Mouse (Mus musculus) colon, adult 2 months (tissue): ENCODE measurements around the gene Csgalnact2. TPM values are rescaled to one million over a fixed set of nuclear protein-coding genes. Genes with fewer than 3 reads are reported as not detected.

Experiments used
- polyA plus RNA-seq: library from polyadenylated mRNA; depleted of rRNA; stranded (reverse); fragments of >200 nt; gene quantifications from 2 replicates; pipeline ENCODE4 v1.2.3, GENCODE M21; 2012; rRNA removed

Gene Csgalnact2
- polyA plus RNA-seq = 0.67 and 0.93 TPM in 2 replicates

GRCm38 (mm10) chr6:118138731-118139709 is at the start of gene Csgalnact2:
Csgalnact2 (minus strand) TSS chr6:118139140.

Other genes with a start within 250 kb of the Csgalnact2 start
- gene Hnrnpf, start 238.8 kb downstream of the Csgalnact2 start, polyA plus RNA-seq = 95.0 and 104 TPM in 2 replicates
- 42.7 and 58.6 TPM in 2 replicates for gene Fxyd4, start 201.4 kb downstream of the Csgalnact2 start, polyA plus RNA-seq
- gene Rasgef1a, start 127.7 kb downstream of the Csgalnact2 start, polyA plus RNA-seq = 0.38 and 0.61 TPM in 2 replicates
- gene Ret, start 58.6 kb upstream of the Csgalnact2 start, polyA plus RNA-seq = 7.3 and 8.1 TPM in 2 replicates